Mouse (Mus musculus): Measurements from ENCODE around the gene Trex1. TPM values are rescaled to one million over a fixed set of nuclear protein-coding genes. Genes with fewer than 3 reads are reported as not detected.
A peak's percentile ranks its signal among the peaks of the same experiment; 100 is the strongest.

The Trex1 gene
- polyA plus RNA-seq, 1 experiment from 2014 or later: 7.1 TPM

DNA sequence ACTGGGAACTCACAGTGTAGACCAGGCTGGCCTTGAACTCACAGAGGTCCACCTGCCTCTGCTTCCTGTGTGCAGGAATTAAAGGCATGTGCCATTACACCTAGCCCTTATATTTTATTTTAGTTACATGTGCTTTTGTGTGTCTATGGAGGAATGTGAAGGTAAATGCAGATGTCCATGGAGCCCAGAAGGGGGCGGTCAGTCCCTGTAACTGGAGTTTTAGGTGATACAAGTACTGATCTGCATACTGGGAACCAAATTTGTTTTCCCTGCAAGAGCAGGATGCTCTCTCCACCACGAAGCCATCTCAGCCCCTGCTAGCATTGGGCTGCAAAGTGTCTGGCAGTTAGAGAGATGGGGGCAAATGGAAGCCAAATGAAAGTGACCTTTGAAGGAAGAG lies 25.4 kb upstream of the Trex1 start:
- 13% methylated on average over 2 of the region's 2 CpGs for WGBS
- ATAC-seq (ENCODE audit: insufficient number of reproducible peaks, insufficient read depth, low FRiP score, low TSS enrichment, low read depth): no peak
- Histone ChIP-seq H3K27ac (no peak overlapping the region), H3K9me3 (no peaks in the 10 kb centered on the region), H3K27me3 (no peaks in the 10 kb centered on the region), H3K9ac (replicated peaks) (no peak overlapping the region), H3K4me2 (no peak overlapping the region), H3K36me3 (peaks cover 20% of the 10 kb centered on the region), H3K4me1 (replicated peaks) (peaks cover 29% of the 10 kb centered on the region), H3K4me3 (replicated peaks) (no peak overlapping the region)

DNA sequence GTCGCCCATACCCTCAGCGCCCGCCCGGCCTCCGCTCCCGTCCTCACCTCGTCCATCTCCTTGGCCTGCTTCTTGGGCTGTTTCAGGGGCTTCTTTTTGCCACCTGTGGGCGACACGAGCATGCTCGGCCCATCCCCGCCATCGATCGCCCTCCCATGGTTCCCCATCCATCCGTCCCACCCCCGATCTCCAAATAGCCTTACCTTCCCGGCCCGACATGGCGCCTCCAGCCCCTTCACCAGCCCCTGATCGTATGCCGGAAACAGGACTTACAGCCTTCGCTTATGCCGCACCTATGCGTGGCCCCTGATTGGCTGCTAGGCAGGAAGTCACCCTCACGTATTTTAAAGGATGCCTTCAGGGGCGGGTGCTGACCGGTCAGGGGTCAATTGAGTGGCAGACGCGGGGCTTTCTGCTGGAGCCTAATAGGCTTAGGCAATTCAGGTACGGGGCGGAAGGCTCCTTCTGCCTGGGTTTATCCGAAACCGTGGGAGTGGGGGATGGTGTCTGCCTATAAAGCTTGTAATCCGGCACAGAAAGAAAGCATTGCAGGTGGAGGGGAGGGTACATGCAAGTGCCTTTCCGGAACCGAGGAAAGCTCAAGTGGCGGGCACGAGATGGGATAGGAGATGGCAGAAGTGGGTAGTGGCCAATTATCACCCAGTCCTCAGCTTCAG lies 22.7 kb upstream of the Trex1 start, which contains the start of the genes Ccdc51 and Tma7:
Gene Ccdc51 (plus strand): TSS at position 370 of the 677 bp plus-strand sequence.
Gene Tma7 (minus strand): TSS at position 464 of the 677 bp plus-strand sequence.
- H3K4me1 ChIP-seq (replicated peaks): peaks cover 22% of the 10 kb centered on the region
- peak within 1 kb of the TSS; percentile 81 for H3K4me3 ChIP-seq (replicated peaks)
- H3K27ac ChIP-seq: peak within 1 kb of the TSS; percentile 81
- peaks cover 27% of the 10 kb centered on the region for H3K36me3 ChIP-seq
- H3K27me3 ChIP-seq: no peaks in the 10 kb centered on the region
- H3K4me2 ChIP-seq: peak within 1 kb of the TSS; percentile 86
- peak within 1 kb of the TSS; percentile 84 for H3K9ac ChIP-seq (replicated peaks)
- no peaks in the 10 kb centered on the region for H3K9me3 ChIP-seq
- peak; percentile 96 for ATAC-seq (ENCODE audit: insufficient number of reproducible peaks, insufficient read depth, low FRiP score, low TSS enrichment, low read depth)
- under 1% methylated on average over 37 of the region's 37 CpGs for WGBS

DNA sequence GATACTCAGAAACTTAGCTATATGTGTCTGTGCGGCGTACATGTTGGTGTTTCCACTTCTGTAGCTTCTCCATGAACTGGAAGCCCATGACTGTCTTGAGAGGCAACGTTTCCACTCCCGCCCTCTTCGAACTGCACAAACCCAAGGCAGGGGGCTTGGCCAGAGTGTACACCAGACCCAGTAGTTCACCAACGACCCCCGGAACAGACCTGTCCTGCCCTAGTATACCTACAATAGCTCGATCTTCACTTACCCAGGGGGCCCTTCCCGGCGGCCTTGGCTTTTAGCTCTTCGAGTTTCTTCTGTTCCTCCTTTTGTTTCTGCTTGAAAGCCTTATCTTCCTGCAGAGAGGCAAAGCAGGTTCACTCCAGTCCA lies 22.2 kb upstream of the Trex1 start:
- H3K9me3 ChIP-seq: no peaks in the 10 kb centered on the region
- peak overlapping the region; percentile 86 for H3K4me2 ChIP-seq
- WGBS: 7% methylated on average over 11 of the region's 11 CpGs
- peak overlapping the region; percentile 81 for H3K27ac ChIP-seq
- no peak; the same call in 1 of the 2 replicates for ATAC-seq (ENCODE audit: insufficient number of reproducible peaks, insufficient read depth, low FRiP score, low TSS enrichment, low read depth)
- peak overlapping the region; percentile 84 for H3K9ac ChIP-seq (replicated peaks)
- peaks cover 27% of the 10 kb centered on the region for H3K36me3 ChIP-seq
- H3K4me1 ChIP-seq (replicated peaks): peaks cover 22% of the 10 kb centered on the region
- no peaks in the 10 kb centered on the region for H3K27me3 ChIP-seq
- peak overlapping the region; percentile 81 for H3K4me3 ChIP-seq (replicated peaks)

DNA sequence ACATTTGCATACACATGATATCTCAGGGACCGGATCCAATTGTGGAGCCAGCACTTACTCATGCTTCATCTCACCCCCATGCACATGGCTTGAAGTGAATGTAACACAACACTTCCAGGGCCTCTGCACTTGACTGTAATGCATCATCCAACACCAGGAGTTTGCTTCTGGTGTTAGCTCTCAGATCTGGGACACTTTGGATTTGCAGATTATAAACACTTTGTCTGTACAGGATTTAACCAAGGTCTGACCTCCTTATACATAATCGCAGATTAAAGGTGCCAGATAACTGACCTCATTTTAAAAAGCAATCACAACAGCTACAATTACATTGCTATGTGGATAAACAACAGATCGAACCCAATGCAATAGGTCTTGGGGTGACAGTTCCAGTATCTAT lies 21.0 kb upstream of the Trex1 start:
- H3K9me3 ChIP-seq: no peaks in the 10 kb centered on the region
- H3K4me1 ChIP-seq (replicated peaks): peaks cover 22% of the 10 kb centered on the region
- no peak overlapping the region for H3K9ac ChIP-seq (replicated peaks)
- H3K27me3 ChIP-seq: no peaks in the 10 kb centered on the region
- ATAC-seq (ENCODE audit: insufficient number of reproducible peaks, insufficient read depth, low FRiP score, low TSS enrichment, low read depth): no peak
- H3K4me3 ChIP-seq (replicated peaks): no peak overlapping the region
- H3K4me2 ChIP-seq: no peak overlapping the region; the same call in 1 of the 2 replicates
- WGBS: 95% methylated on average over 3 of the region's 3 CpGs
- H3K27ac ChIP-seq: no peak overlapping the region
- peaks cover 27% of the 10 kb centered on the region for H3K36me3 ChIP-seq

DNA sequence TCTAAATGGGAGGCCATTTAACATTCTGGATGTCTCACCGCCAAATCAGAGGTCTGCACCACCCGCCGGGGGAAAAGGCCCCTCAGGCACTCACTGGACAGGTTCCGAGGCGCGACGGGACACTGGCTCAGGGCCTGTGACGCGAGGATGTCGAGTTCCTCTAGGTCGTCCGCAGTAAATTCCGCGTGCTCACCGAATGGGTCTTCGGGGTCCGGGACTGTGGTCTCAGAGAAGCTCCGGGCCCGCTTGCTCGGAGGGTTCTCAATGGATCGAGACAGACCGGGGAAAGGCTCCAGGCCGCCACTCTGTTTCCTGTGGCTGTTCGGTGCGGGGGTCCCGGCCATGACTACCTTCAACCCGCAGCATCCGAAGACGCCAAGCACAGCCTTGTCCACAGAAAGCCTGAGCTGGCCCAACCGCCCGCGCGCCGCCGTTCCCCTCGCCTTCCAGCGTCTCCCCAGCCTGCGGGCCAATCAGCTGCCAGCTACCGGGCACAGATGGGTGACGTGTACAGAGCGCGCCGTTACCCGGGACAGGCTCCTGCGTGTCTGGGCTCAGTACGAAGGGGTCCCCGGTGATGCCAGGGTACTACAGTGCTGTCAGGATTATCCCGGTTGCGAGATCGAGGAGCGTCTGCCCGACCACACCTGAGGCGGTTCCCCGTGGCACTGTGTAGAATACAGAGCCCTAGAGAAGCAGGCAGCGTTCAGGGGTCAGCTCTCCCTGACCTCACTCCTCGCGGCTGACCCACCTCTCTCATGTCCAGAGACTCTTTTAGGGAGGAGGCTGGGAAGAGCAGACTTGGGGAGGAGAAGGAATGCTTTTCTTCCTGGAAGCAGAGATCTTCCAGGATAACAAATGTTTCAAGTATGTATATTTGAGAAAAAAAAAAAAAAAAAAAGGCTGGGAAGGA lies 14.4 kb upstream of the Trex1 start, which contains the start of gene Atrip:
Gene Atrip (minus strand): TSS at position 464 of the 913 bp plus-strand sequence.
- WGBS: under 1% methylated on average over 57 of the region's 57 CpGs
- Histone ChIP-seq H3K27me3 (no peaks in the 10 kb centered on the region), H3K4me1 (replicated peaks) (peaks cover 20% of the 10 kb centered on the region), H3K36me3 (peaks cover 37% of the 10 kb centered on the region), H3K4me3 (replicated peaks) (peak within 1 kb of the TSS; percentile 84), H3K27ac (peak within 1 kb of the TSS; percentile 66), H3K9ac (replicated peaks) (peak within 1 kb of the TSS; percentile 88), H3K9me3 (no peaks in the 10 kb centered on the region), H3K4me2 (peak within 1 kb of the TSS; percentile 85)
- peak; percentile 97 for ATAC-seq (ENCODE audit: insufficient number of reproducible peaks, insufficient read depth, low FRiP score, low TSS enrichment, low read depth)

DNA sequence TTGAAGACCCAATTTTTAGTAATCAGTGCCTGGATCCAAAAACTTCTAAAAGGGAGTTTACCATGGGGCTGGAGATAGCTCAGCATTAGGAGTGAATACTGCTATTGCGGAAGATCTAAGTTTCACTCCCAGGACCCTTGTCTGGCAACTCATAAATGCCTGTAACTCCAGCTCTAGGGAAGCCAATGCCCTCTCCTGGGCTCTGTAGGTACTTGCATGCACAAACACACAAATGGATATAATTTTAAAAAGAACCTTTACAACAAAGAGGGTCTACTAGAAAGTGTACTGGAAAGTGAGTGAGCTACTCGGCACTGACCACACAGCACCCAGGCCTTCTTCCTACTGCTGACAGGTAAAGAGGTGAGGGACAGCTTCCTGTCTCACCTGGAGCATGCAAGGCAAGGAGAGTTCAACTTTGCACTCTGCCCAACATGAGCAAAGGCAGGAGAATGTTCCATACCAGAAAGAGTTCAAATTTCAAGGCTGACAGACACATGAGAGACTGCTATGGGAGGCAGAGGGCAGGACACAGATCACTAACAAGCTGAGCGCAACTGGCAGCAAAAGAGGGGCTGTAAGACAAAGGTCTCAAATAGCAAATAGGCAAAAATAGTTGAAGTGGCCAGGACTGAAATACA lies 8.7 kb upstream of the Trex1 start:
- H3K4me2 ChIP-seq: no peak overlapping the region
- H3K27me3 ChIP-seq: no peaks in the 10 kb centered on the region
- no peak overlapping the region for H3K9ac ChIP-seq (replicated peaks)
- ATAC-seq (ENCODE audit: insufficient number of reproducible peaks, insufficient read depth, low FRiP score, low TSS enrichment, low read depth): no peak
- H3K9me3 ChIP-seq: no peaks in the 10 kb centered on the region
- peaks cover 87% of the 10 kb centered on the region for H3K36me3 ChIP-seq
- H3K4me3 ChIP-seq (replicated peaks): no peak overlapping the region
- H3K4me1 ChIP-seq (replicated peaks): peaks cover 10% of the 10 kb centered on the region
- H3K27ac ChIP-seq: no peak overlapping the region
- 90% methylated on average over 3 of the region's 3 CpGs for WGBS

DNA sequence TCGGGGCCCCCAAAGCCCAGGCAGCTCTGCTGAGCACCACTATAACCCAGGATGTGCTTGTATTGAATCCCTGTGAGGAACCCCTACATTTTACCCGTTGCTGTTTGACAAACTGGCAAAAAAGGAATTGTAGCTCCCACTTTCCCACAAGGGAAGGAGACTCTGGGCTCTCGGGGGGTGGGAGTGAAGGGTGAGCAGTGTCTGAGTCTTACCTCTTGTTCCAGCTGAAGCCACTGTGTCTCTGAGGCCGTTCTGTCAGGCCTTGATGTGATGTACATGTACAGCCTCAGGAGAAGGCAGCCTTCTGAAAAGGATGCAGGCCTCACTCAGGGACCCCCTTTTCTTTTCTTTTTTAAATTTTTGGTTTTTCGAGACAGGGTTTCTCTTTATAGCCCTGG lies 1.4 kb upstream of the Trex1 start:
- Histone ChIP-seq H3K4me2 (no peak overlapping the region), H3K9me3 (no peaks in the 10 kb centered on the region), H3K27ac (no peak overlapping the region), H3K36me3 (peaks cover 91% of the 10 kb centered on the region), H3K9ac (replicated peaks) (no peak overlapping the region), H3K4me1 (replicated peaks) (peaks cover 8% of the 10 kb centered on the region; the same call in 1 of the 2 replicates), H3K27me3 (no peaks in the 10 kb centered on the region), H3K4me3 (replicated peaks) (no peak overlapping the region)
- no peak for ATAC-seq (ENCODE audit: insufficient number of reproducible peaks, insufficient read depth, low FRiP score, low TSS enrichment, low read depth)
- 88% methylated on average over 5 of the region's 5 CpGs for WGBS

DNA sequence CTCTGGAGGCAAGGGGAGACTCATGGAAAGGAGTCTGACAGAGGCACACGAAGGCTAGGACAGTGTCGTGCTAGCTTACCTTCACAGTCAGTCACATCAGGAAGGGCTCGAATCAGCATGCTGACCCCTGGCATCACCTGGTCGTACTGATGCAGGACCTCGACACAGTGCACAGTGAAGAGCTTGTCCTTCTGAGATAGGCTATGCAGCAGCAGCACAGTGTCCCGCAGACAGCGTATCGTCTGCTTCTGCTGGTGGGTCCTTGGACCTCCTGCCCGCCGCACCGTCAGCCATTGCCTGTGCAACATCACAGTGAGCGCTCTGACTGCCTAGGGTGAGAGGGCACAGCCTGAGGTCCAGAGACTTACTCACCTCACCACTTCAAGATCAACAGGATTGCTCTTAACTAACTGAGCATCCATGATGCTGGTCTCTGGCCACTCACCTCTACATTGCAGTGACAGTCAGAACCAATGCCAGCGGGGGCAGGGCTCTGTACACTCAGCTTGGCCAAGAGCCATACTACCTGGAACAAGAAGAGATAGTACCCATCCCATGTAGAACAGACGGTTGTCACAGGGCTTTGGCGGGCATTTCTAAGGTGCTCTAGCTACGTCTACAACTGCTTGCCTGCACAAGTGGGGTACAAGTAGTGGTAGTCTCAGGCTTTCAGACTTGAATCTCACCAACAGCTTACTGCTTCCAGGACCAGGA lies 807 bp upstream of the Trex1 start:
- Histone ChIP-seq H3K4me3 (replicated peaks) (no peak overlapping the region), H3K27ac (no peak overlapping the region), H3K9me3 (no peaks in the 10 kb centered on the region), H3K4me1 (replicated peaks) (peaks cover 9% of the 10 kb centered on the region; the same call in 1 of the 2 replicates), H3K4me2 (no peak overlapping the region), H3K9ac (replicated peaks) (no peak overlapping the region), H3K27me3 (no peaks in the 10 kb centered on the region), H3K36me3 (peaks cover 90% of the 10 kb centered on the region)
- WGBS: 90% methylated on average over 16 of the region's 16 CpGs
- ATAC-seq (ENCODE audit: insufficient number of reproducible peaks, insufficient read depth, low FRiP score, low TSS enrichment, low read depth): no peak

DNA sequence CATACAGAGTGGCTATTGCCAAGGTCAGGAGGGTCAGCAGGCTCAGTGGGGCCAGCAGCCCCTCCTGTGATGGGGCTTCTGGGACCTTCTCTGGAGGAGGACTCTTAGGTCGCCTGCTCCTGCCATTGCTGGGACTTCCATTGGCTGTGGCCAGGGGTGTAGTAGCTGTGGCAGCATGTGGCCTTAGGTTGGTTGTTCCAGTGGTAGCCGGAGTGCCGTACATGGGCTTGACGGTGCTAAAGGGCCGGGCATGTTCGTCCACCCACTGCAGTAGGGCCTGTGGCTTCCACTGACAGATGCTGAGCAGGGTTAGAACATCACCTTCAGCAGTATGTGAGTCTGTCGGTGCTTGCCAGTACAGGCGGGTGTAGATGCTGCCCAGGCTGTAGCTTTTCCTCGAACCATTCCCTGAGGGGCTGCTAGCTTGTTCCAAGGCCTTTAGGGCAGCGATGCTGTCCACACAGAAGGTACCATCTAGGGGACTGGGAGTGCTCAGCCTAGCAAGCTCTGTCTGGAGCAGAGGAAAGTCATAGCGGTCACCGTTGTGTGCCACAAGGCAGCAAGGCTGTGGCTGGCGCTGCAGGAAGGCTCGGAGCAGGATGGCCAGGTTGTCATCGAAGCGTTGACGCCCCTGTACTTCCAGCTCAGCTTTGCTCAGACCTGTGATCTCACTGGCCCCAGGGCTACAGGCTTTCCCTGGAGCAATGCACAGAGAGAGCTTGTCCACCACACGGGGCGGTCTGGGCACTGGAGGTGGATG lies 1.3 kb downstream of the Trex1 start:
- Histone ChIP-seq H3K27ac (no peak overlapping the region), H3K36me3 (peaks cover 69% of the 10 kb centered on the region), H3K4me2 (no peak overlapping the region), H3K27me3 (no peaks in the 10 kb centered on the region), H3K4me1 (replicated peaks) (peaks cover 18% of the 10 kb centered on the region), H3K9ac (replicated peaks) (peak overlapping the region; percentile 60; the same call in 1 of the 2 replicates), H3K9me3 (no peaks in the 10 kb centered on the region), H3K4me3 (replicated peaks) (no peak overlapping the region)
- 92% methylated on average over 19 of the region's 19 CpGs for WGBS
- no peak for ATAC-seq (ENCODE audit: insufficient number of reproducible peaks, insufficient read depth, low FRiP score, low TSS enrichment, low read depth)

DNA sequence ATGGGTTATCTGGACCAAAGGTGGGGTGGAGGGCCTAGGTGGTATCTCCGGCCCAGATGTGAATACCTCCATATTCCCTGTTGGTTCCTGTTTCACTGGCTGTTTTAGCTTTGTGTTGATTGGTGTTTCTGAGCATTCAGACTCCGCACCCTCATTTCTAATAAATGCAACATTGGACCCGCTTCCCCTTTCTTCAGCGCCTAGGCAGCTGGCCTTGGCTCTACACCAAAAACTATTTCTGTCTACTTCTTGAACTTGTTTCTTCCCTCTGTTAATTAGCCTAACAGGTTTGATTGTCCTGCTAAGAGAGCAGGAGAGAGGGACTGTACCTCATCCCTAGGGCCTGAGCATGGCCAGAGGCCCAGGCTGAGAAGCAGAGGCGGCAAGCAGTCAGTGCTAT lies 2.0 kb downstream of the Trex1 start:
- H3K9ac ChIP-seq (replicated peaks): no peak overlapping the region
- no peaks in the 10 kb centered on the region for H3K9me3 ChIP-seq
- H3K4me2 ChIP-seq: no peak overlapping the region
- no peaks in the 10 kb centered on the region for H3K27me3 ChIP-seq
- H3K4me1 ChIP-seq (replicated peaks): peaks cover 18% of the 10 kb centered on the region
- peaks cover 69% of the 10 kb centered on the region for H3K36me3 ChIP-seq
- H3K4me3 ChIP-seq (replicated peaks): no peak overlapping the region
- no peak for ATAC-seq (ENCODE audit: insufficient number of reproducible peaks, insufficient read depth, low FRiP score, low TSS enrichment, low read depth)
- 95% methylated on average over 5 of the region's 5 CpGs for WGBS
- no peak overlapping the region for H3K27ac ChIP-seq

All from limb, embryonic 12.5 days (tissue).